Mouse (Mus musculus) ES-Bruce4 (cell line): Measurements from ENCODE around the gene Fam50a. TPM values are rescaled to one million over a fixed set of nuclear protein-coding genes. Genes with fewer than 3 reads are reported as not detected.

ENCODE experiments used
- H3K27ac ChIP-seq: 2 replicates; pipeline ENCODE4 v1.5.1; 2012; ENCODE audit warnings: low read length, inconsistent platforms; ENCODE audit not compliant: insufficient read depth
- H3K27me3 ChIP-seq: 2 replicates; pipeline ENCODE4 v1.6.1; 2012; ENCODE audit warnings: mild to moderate bottlenecking, low read length, inconsistent platforms; ENCODE audit not compliant: control insufficient read depth, poor library complexity, insufficient read depth, severe bottlenecking
- H3K36me3 ChIP-seq: 2 replicates; pipeline ENCODE4 v1.6.1; 2012; ENCODE audit warnings: inconsistent platforms, mild to moderate bottlenecking, low read length, moderate library complexity; ENCODE audit not compliant: control insufficient read depth, poor library complexity, insufficient read depth, severe bottlenecking
- H3K4me1 ChIP-seq: one replicate; pipeline ENCODE4 v1.8.1; 2011; ENCODE audit warnings: low read length; ENCODE audit not compliant: control insufficient read depth, insufficient read depth
- H3K4me3 ChIP-seq: 2 replicates; pipeline ENCODE4 v1.5.1; 2011; ENCODE audit warnings: low read depth, mild to moderate bottlenecking, low read length
- H3K9ac ChIP-seq: 2 replicates; pipeline ENCODE4 v1.6.1; 2012; ENCODE audit warnings: low read depth, mild to moderate bottlenecking, inconsistent platforms; ENCODE audit not compliant: poor library complexity, severe bottlenecking
- H3K9me3 ChIP-seq: replicated peaks from 2 replicates; pipeline ENCODE4 v1.6.1; 2012; ENCODE audit warnings: mild to moderate bottlenecking, low read length, inconsistent platforms; ENCODE audit not compliant: control insufficient read depth, poor library complexity, insufficient read depth, severe bottlenecking
- CTCF ChIP-seq: IDR thresholded peaks from one replicate; pipeline ENCODE4 v1.8.1; 2011; ENCODE audit warnings: low read depth, low read length
- EP300 ChIP-seq: IDR thresholded peaks from 2 replicates; pipeline ENCODE4 v1.6.1; 2011; ENCODE audit warnings: low read depth, low read length; ENCODE audit not compliant: insufficient read depth
- POLR2A ChIP-seq: IDR thresholded peaks from one replicate; pipeline ENCODE4 v1.8.1; 2011; ENCODE audit warnings: low read length; ENCODE audit not compliant: insufficient read depth
- polyA plus RNA-seq: library from polyadenylated mRNA; stranded (reverse); fragments of >200 nt; gene quantifications from 2 replicates; pipeline ENCODE4 v1.2.4, GENCODE M21; 2011; ENCODE audit warnings: low read depth; ENCODE audit not compliant: missing spikeins, insufficient read depth, insufficient read length

Fam50a gene
- polyA plus RNA-seq, 1 experiment = 63.7 TPM

- H3K27me3 ChIP-seq = no peaks in the 10 kb centered on the region
- H3K36me3 ChIP-seq = peaks cover 5% of the 10 kb centered on the region
- peak; percentile 45 for TF ChIP-seq POLR2A
- TF ChIP-seq CTCF = no peak
- no peak for TF ChIP-seq EP300
- peak within 1 kb of the TSS; percentile 11; the same call in 1 of the 2 replicates for H3K27ac ChIP-seq
- H3K4me3 ChIP-seq = peak within 1 kb of the TSS; percentile 74
- H3K9me3 ChIP-seq = no peaks in the 10 kb centered on the region
- H3K9ac ChIP-seq = peak within 1 kb of the TSS; percentile 72
- H3K4me1 ChIP-seq = peaks cover 3% of the 10 kb centered on the region
Measured at GRCm38 (mm10) chrX:74296538-74297448, 16.0 kb upstream of the Fam50a start, which contains the start of gene Atp6ap1. Atp6ap1 (plus strand) TSS chrX:74297097.

DNA sequence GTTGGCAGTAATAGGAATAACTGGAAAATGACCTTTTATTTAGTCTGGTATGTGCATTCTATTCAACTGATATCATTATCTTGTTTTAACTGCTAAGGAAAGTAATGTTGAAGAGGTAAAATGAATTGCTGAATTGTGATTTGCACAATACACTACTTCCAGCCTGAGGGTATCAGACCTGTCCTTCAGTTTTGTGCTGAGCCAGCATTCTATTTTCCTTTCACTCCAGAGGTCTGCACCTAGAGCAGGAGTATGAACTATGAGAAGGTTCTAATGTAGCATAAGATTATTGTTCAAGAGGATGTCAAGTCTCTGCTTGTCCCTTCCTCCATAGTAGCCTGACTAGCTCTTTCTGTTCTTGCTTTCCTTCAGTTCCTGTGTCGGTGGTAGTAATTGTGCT is 14.5 kb upstream of the Fam50a start:
- TF ChIP-seq CTCF (no peak), POLR2A (no peak), EP300 (no peak)
- Histone ChIP-seq H3K36me3 (peaks cover 9% of the 10 kb centered on the region), H3K4me3 (no peak overlapping the region), H3K4me1 (peaks cover 3% of the 10 kb centered on the region), H3K27ac (no peak overlapping the region), H3K9me3 (no peaks in the 10 kb centered on the region), H3K9ac (no peak overlapping the region), H3K27me3 (no peaks in the 10 kb centered on the region)

DNA sequence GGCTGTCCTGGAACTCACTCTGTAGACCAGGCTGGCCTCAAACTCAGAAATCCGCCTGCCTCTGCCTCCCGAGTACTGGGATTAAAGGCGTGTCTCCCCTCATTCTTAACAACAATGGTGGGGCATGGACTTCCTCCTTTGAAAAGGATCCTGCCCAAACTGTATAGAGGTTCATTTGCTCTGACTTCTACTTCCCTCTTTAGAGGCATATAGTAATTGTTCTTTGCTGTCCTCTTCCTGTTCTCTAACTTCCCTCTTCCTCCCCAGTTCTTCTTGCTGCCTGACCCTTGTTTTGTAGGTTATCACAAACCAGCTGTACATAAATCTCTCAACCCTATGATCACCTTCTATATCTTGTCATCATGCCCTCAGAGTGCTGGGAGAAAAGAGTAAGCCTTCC is 13.1 kb upstream of the Fam50a start:
- Histone ChIP-seq H3K27me3 (no peaks in the 10 kb centered on the region), H3K4me3 (no peak overlapping the region), H3K36me3 (peaks cover 15% of the 10 kb centered on the region), H3K27ac (no peak overlapping the region), H3K9me3 (no peaks in the 10 kb centered on the region), H3K4me1 (peaks cover 3% of the 10 kb centered on the region), H3K9ac (no peak overlapping the region)
- TF ChIP-seq EP300 (no peak), POLR2A (no peak), CTCF (no peak)

DNA sequence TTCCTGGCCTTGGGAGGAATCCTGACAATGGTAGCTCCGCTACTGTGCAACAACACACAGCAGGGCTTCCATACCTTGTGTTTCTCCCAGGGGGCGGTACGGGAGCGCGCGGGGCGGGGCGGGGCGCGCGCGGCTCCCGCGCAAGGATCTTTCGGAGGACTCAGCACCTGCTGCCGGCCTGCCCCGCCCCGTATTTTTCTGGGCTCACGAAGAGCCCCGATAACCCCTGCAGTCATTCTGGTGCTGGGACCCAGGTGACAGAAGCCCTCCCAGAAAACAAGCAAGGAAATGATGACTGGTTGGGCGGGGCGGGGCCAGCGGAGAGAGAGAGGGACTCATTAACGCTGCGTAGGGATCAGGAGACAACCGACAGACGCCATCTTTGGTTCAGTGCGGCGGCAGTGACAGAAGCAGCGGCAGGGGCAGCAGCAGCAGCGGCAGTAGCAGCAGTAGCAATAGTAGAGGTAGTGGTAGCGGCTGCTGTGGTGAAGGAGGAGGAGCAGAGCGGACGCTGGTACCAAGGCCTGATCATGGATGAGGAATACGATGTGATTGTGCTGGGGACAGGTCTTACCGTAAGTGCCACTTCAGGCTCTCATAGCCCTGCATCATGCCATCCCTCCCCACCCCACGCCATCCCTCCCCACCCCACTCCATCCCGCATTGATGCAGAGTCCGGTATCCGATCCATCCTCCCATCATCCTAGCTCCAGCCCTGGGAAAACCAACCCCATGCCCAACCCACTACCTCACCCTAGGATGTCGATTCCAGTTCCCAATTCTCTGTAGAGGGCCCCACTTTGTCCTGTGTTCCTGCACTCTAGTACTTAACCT is 7.7 kb upstream of the Fam50a start, which contains the start of gene Gdi1:
TSS of gene Gdi1 (plus strand) at position 132 of the 834 bp plus-strand sequence.
- no peaks in the 10 kb centered on the region for H3K9me3 ChIP-seq
- H3K36me3 ChIP-seq = peaks cover 25% of the 10 kb centered on the region

DNA sequence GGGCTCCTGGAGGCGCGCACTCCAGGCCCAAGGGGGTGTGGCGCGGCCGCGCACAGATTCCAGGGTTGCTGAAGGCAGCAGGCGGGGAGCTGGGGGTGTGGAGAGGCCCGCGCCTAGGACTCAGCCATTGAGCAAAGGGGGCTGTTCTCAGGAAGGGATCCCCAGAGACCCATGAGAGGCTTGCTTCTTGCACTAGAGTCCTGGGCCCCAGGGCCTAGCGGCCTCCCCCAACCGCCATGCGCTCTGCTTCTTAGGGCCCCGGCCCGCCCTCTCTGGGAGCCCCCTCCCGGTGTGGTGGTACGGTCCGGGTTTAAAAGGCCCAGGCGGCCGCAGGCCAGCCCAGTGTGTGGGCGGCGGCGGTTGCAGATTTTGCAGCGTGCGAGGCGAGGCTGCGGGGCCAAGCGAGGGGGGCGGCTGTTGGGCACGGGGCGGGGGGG is 15.9 kb downstream of the Fam50a start, which contains the start of gene Plxna3:
TSS of gene Plxna3 (plus strand) at position 342 of the 437 bp plus-strand sequence.
- Histone ChIP-seq H3K27me3 (no peaks in the 10 kb centered on the region), H3K9ac (peak within 1 kb of the TSS; percentile 72)
- no peak for TF ChIP-seq EP300
- TF ChIP-seq POLR2A = no peak
- no peak for TF ChIP-seq CTCF

More for the DNA sequence above, 7.7 kb upstream of the Fam50a start, which contains the start of gene Gdi1:
- peak within 1 kb of the TSS; percentile 80 for H3K27ac ChIP-seq
- H3K27me3 ChIP-seq = no peaks in the 10 kb centered on the region
- peak within 1 kb of the TSS; percentile 80 for H3K9ac ChIP-seq
- H3K4me1 ChIP-seq = no peaks in the 10 kb centered on the region
- H3K4me3 ChIP-seq = peak within 1 kb of the TSS; percentile 88
- TF ChIP-seq CTCF (no peak), POLR2A (peak; percentile 75), EP300 (0 out of 2 replicates have a peak, but pooled peaks have one; percentile 31)

GRCm38 (mm10) chrX:74329215-74329671 is 16.4 kb downstream of the Fam50a start:
- TF ChIP-seq CTCF = no peak
- TF ChIP-seq POLR2A = no peak
- no peak for TF ChIP-seq EP300
- H3K4me3 ChIP-seq = peak overlapping the region; percentile 74
- H3K4me1 ChIP-seq = no peaks in the 10 kb centered on the region
- H3K9me3 ChIP-seq = no peaks in the 10 kb centered on the region
- no peaks in the 10 kb centered on the region for H3K27me3 ChIP-seq
- H3K9ac ChIP-seq = peak overlapping the region; percentile 72
- no peak overlapping the region for H3K27ac ChIP-seq
- H3K36me3 ChIP-seq = no peaks in the 10 kb centered on the region

More for the DNA sequence above, 15.9 kb downstream of the Fam50a start, which contains the start of gene Plxna3:
- Histone ChIP-seq H3K4me1 (no peaks in the 10 kb centered on the region), H3K9me3 (no peaks in the 10 kb centered on the region), H3K36me3 (no peaks in the 10 kb centered on the region), H3K27ac (no peak within 1 kb of the TSS), H3K4me3 (peak within 1 kb of the TSS; percentile 74)
